ENCODE assay signal across 7 mouse cellular contexts in the genomic region with DNA sequence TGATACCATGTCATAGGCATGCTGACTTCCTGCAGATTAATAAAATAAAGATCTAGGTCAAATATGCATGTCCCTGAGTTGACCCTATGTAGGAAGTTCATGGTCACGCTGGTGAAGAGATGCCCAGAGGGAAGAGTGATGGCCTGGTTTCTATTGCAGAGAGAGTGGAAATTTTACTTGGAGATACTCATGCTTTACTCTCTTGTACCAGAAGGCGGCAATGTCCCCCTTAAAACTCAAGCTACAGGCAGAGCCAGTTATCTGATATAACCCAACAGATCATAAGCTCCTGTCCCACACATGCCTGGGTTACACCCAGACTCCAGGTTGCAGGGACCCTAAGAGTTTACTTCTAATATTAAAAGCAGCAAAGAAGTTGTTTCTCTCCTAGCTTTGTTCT.
A peak's percentile ranks its signal among the peaks of the same experiment; 100 is the strongest.
DNase-seq lines count a peak whose midpoint lies in the region; ATAC-seq and TF ChIP-seq lines count a peak whose summit lies in the region.

No protein-coding gene starts in this region.

- no peak overlapping the region for H3K4me2 ChIP-seq in lung, embryonic 14.5 days
- H3K4me2 ChIP-seq in forebrain, embryonic 15.5 days (replicated peaks): no peak overlapping the region

- no peaks in the 10 kb centered on the region for H3K9me3 ChIP-seq in lung, embryonic 14.5 days (ENCODE audit: low read depth, low read length)
- no peaks in the 10 kb centered on the region for H3K9me3 ChIP-seq in forebrain, embryonic 15.5 days

- 33% methylated on average over 2 of the region's 2 CpGs for WGBS in lung, embryonic 14.5 days
- WGBS in forebrain, embryonic 15.5 days: 66% methylated on average over 2 of the region's 2 CpGs

- peak; percentile 21 for DNase-seq in lung, embryonic 14.5 days
- no peak for DNase-seq in lung, adult 18-20 months
- DNase-seq in brain, adult 2 months (ENCODE audit: low read depth, low spot score): peak; percentile 72
- DNase-seq in kidney, postnatal 36 days: peak; percentile 9 to 48
- DNase-seq in skeletal muscle tissue, adult 2 months (ENCODE audit: low read depth, low spot score): peak; percentile 22
- no peak for DNase-seq in thymus, postnatal 36 days

- no peak overlapping the region for H3K27ac ChIP-seq in lung, embryonic 14.5 days (ENCODE audit: low read depth)
- H3K27ac ChIP-seq in forebrain, embryonic 15.5 days (replicated peaks): no peak overlapping the region

- TF ChIP-seq CTCF in lung, embryonic 14.5 days (IDR thresholded peaks at IDR 0.05; ENCODE audit: low read depth): peak; percentile 39

- no peak overlapping the region for H3K4me3 ChIP-seq in lung, embryonic 14.5 days (ENCODE audit: low read depth, low read length)
- no peak overlapping the region for H3K4me3 ChIP-seq in forebrain, embryonic 15.5 days

- no peaks in the 10 kb centered on the region for H3K27me3 ChIP-seq in lung, embryonic 14.5 days (ENCODE audit: insufficient read depth, low read length)
- H3K27me3 ChIP-seq in forebrain, embryonic 15.5 days: no peaks in the 10 kb centered on the region

- H3K36me3 ChIP-seq in lung, embryonic 14.5 days (ENCODE audit: insufficient read depth): no peaks in the 10 kb centered on the region
- H3K36me3 ChIP-seq in forebrain, embryonic 15.5 days: no peaks in the 10 kb centered on the region

- H3K9ac ChIP-seq in lung, embryonic 14.5 days: no peak overlapping the region
- H3K9ac ChIP-seq in forebrain, embryonic 15.5 days (replicated peaks): no peak overlapping the region

- no peaks in the 10 kb centered on the region for H3K4me1 ChIP-seq in lung, embryonic 14.5 days (ENCODE audit: insufficient read depth)
- H3K4me1 ChIP-seq in forebrain, embryonic 15.5 days: 0 out of 2 replicates have a peak, but pooled peaks cover 6% of the 10 kb centered on the region

- ATAC-seq in lung, embryonic 14.5 days (ENCODE audit: insufficient read depth): peak; percentile 24; the same call in 1 of the 2 replicates
- peak; percentile 50 for ATAC-seq in forebrain, embryonic 15.5 days (replicated peaks)

Comparison
In these comparisons a context has a peak if more than half of its experiments do, and no peak if none do; other contexts are left out.
1. DNase-seq: peak in lung, embryonic 14.5 days (single experiment), brain, adult 2 months (single experiment), kidney, postnatal 36 days (2 of 2) and skeletal muscle tissue, adult 2 months (single experiment); none in lung, adult 18-20 months (0 of 2) and thymus, postnatal 36 days (0 of 2).